Mouse (Mus musculus) gastrocnemius, postnatal 4 days (tissue): ENCODE measurements around the gene Arhgef28. TPM values are rescaled to one million over a fixed set of nuclear protein-coding genes. Genes with fewer than 3 reads are reported as not detected.

ENCODE experiments used
- DNase-seq, 2 experiments: peaks; one replicate each; pipeline ENCODE4 v3.0.0; 2021 to 2022; ENCODE audit warnings: low spot score in 2 of 2, mixed read lengths in 2 of 2
- long read RNA-seq, 2 experiments: library from polyadenylated mRNA; stranded (forward); transcript quantifications; one replicate each; pipeline ENCODE4 v2.0.0; 2021
- total RNA-seq, 2 experiments: library from RNA; stranded (reverse); gene quantifications; 2 replicates each; pipeline ENCODE4 v1.2.3; 2021

Arhgef28 gene
- total RNA-seq = 1 to 10 TPM; 4.8 to 5.9 TPM
- long read RNA-seq, experiment 1, full-length matches to known transcripts = 2 of 5 reads
- long read RNA-seq, experiment 1, partial matches to known transcripts = 1 of 5 reads
- long read RNA-seq, experiment 1, other reads (novel, unspliced or antisense) = 2 of 5 reads
- long read RNA-seq, experiment 2, full-length matches to known transcripts = 4 of 4 reads
- long read RNA-seq, experiment 2, partial matches to known transcripts = 0 of 4 reads
- long read RNA-seq, experiment 2, other reads (novel, unspliced or antisense) = 0 of 4 reads

DNA sequence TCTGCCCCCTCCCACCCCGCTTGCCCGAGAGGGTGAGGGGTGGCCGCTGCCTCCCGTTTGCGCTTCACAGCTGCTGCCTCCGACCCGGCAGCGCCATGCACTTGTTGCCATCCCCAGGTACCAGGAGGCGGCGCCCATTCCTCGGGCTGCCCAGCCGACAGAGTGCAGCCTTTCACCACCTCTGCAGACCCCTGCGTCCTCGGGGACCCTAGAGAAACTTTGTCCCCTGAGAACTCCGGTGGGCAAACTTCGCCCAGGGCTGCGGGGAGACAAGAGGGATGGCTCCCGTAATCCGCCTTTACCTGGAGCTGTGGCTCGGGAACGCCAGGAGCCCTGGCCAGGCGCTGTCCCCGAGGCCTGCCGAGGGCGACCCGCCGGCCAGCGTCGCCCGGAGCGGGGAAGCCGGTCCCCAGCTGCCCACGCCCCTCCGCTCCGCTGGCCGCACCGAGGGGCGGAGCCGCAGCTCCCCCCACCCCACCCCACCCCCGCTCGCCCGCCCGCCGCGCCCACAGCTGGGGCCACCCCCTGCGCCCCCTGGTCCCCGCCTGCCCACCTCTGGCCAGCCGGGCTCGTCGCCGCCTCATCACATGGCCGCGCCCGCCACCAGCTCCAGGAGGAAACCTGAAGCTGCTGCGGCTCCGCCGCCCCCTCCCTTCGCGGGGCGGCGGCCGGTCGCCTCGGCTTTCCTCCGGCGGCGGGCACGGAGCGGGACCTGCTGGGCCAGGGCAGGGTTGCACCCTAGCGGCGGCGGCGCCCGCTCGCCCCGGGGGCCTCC, at the start of gene Arhgef28:
Arhgef28 (minus strand) TSS at position 669 of the 775 bp plus-strand sequence.
- DNase-seq = peak; percentile 39 to 58

DNA sequence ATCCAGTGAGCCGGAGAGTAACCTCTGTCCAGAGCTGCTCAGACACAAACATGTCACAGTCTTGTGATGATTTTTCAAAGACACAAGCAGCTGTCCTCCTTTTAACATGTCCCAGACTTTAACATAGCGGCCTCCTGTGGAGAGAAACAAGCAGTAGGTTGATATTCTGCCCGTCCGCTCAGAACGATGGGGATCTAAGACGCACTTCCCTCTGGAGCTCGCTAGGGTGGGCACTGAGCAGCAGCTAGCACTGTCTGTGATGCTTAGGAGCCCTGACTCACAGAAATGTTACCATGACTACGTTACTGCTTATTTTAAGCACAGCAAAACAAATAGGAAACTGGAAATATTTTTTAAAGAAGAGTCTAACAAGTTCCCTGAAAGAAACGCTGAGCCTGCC, 48.7 kb upstream of the Arhgef28 start:
- no peak for DNase-seq

DNA sequence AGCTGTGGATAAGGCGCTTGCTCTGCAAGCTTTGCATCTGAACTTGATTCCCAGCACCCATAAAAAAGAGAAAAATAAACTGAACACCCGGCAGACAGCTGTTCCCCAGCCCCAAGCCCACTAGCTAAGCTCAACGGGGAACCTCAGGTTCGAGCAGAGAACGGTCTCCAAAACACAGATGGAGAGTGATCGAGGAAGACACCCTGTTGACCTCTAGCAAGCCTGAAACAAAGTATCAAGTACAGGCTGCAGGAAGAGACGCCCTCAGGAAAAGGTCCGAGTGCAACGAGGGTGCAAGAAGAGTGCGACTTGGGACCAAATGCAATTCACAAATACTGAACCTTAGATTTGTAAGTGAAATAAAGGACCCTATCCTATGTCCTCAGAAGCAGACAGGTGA, 43.4 kb upstream of the Arhgef28 start:
- DNase-seq = no peak

DNA sequence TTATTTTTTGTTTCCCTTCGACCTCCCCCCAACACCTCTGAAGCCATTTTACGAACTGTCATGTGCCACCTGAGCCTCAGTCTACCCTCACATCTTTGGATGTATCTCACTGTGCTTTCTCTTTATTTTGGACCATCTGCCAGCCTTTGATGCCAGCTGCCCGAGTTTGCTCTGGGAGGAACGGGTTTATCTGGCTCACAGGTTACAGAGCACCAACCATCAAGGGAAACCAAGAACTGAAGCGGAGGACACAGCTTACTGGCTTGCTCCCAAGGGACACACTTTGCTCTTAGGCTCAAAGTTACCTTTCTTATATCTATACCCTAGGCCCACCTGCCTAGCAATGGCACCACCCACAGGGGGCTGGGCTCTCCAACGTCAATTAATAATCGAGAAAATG, 39.1 kb upstream of the Arhgef28 start:
- DNase-seq = no peak

DNA sequence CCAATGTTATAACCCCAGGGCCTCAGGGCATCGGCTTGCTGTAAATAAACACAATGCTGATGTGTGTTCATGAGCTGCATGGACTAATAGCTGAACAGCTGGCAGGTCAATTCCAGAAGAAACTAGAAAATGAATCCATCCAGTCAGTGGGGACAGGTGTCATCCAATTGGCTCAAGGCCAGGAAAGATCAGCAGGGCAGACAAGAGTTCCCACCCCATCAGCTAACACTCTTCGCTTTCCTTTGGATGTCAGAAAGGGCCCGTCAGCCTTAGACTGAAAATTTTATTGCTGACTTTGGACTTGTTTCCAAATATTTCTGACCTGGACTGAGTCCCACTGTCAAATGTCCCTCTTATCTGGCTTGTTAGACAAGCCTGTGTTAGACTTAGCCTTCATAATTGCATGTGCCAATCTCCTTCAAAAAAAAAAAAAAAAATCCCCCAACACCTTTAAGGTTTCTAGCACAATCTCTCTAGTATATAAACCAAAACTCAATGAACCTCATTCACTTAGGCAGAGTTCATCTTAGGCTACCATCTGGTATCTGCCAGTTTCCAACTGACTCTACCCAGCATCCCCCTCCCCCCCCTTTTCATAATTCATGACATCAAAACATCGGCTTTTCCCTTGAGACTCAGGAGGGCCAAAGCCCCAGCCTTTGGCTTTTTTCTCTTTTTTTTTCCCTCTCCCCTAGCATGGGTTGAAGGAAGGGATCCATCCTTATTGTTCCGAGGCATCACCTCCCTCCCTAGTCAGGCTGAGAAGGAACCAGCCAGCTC, 38.5 kb upstream of the Arhgef28 start:
- DNase-seq = no peak

DNA sequence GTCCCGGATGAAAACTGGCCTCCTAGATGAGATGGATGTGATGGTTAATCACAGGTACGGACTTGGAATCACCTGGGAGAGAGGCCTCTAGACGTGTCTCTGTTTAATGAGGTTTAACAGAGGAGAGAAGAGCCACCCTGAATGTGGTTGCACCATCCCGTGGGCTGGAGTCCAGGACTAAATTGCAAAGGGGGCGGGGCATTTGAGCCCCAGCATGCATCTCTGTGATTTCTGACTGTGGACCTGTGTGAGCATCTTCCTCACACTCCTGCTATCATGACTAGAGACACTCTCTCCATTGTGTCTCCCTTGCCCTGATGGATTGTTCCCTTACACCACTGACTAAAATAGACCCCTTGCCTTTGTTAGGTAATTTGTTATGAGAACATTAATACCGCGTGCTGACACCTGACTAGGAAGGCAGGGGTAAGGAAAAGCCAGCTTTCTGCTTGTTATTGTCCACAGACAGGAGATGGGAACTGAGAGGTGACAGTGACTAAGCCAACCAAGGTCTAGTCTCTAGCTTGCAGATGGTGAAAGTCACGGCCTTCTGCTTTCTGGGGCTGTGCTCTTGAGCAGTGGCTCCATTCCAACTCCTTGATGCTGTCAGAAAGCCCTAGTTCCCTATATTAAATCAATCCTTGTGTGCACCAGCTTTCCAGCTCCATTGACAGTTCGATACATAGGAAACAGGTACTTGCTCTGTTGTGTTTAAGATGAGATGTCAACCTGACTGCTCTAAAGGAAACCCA, 35.5 kb upstream of the Arhgef28 start:
- no peak for DNase-seq

DNA sequence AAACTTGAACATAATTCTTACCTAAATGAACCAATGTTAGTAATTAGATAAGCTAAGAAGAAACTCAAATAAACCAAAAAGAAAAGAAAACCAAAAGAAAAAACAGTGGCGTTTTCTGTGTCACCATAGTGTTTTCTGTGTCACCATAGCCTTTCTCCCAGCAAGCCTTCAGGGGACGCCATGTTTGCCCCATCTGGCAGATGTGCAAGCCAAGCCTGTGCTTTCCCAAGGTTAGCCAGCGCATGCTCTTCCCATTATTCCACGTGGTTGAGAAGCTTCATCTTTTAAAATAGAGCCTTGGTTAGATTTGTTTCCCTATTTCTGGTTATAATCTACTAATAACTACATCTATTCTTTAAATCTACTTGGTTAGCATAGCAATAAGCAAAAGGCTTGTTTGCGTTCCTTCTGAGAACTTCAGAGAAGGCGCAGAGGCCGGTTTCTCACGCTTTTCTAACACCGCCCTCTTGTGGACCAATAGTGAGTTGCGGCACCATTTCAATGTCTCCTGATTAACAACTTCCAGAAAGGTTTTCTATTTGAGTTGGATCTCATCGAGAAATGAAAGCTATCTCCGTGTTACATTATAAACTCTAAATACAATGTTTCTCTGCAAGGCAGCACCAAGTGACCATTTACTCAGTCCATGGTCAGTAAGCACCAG, 33.9 kb upstream of the Arhgef28 start:
- DNase-seq = peak; percentile 30 to 60

DNA sequence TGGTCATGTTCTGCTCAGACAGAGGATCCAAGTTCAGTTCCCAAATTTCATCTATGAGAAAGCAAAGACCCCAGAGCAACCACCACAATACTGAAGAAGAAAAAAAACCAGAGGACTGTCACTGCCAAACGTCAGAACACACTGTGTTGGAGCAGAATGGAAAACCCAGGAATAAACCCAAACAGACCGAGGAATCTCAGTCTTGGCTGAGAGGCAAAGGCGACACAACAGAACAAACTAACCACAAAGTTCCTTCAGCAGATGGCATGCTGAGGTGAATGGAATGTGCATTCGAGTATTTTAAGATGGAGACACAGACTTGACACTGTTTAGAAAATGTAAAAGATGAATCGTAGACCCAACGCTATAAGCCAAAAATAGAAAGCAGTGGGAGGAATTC, 29.2 kb upstream of the Arhgef28 start:
- DNase-seq = no peak

DNA sequence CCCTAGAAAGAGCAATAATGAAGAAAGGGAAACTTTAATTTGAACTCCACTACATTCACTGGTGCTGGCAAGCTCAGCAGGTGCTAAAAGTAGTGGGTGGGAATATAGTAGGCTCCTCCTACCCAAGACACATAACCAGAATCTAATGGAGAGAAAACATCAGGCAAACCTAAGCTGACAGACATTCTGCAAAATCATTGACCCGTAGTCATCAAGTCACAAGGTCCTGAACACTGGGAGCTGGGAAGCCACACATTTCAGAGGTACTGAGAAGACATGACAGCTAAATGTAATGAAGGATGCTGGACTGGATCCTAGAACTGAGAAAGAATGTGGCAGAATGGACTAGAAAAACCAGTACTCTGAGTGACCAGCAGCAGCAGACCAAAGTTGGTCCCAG, 24.3 kb upstream of the Arhgef28 start:
- DNase-seq = no peak

DNA sequence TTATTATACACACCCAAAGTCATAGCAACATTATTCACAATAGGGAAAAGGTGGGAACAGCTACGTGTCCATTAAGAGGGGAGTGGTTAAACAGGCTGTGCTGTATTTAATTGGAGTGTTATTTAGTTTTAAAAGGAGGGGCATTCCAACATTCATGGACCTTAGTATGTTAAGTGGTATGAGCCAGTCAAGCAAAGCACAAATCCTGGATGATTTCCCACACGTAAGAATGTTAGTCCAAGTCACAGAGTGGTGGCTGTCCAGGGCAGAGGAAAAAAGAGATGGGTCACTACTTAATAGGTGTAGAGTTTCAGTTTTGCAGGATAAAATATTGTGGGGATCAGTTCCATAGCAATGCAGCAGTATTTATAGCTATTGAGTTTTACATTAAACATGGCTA, 20.0 kb upstream of the Arhgef28 start:
- no peak for DNase-seq

DNA sequence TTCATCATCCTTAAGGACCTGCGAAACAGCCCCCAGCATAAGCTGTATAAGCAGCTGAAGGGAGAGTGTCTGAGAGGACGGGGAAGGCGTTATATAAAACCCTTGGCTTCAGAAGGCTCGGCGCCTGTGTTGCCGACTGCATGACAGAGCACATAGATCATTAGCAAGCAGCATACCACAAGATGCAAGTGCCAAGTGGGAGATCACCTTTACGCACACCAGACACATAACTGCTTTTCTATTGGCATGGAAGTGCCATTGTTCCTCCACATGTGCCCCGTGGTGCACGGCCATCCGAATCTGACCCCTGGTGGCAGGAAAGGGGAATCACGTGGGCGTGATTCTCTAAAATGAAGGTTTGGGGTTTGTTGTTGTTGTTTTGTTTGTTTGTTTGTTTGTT, 16.6 kb upstream of the Arhgef28 start:
- DNase-seq = peak; percentile 19 to 31

DNA sequence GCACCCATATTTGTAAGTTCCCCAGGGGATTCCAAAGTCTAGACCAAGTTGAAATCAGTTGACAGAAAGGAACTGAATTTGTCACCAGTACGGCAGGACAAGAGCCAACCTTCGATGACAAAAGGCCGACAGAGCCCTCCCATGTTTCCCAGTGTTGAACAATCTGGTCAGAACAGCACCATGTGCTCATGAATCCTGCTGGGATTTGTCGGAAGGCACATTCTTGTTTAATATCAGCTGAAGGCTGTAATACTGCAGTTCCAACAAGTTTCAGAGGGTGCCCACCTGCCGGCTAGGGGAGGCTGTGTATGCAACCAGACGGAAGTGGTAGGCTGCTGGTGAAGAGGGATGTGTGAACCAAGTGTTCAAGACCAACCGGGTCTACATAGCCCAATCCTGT, 3.9 kb upstream of the Arhgef28 start:
- no peak for DNase-seq

DNA sequence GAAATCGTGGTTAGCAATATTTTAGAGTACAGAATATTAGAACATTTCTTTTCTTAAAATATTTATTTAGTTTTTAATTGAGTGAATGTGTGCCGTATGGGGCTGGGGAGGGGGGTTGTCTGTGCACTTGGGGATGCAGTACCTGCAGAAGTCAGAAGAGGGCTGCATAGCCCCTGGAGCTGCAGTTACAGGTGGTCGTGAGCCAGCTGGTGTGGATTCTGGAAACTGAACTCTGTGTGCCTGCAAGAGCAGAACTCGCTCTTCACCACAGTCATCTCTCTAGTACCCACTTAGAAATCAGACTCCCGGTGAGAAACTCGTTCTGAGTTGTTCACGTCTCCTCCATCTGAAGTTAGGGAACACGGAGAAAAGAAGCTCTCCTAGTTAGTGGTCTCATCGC, 2.6 kb upstream of the Arhgef28 start:
- DNase-seq = no peak

DNA sequence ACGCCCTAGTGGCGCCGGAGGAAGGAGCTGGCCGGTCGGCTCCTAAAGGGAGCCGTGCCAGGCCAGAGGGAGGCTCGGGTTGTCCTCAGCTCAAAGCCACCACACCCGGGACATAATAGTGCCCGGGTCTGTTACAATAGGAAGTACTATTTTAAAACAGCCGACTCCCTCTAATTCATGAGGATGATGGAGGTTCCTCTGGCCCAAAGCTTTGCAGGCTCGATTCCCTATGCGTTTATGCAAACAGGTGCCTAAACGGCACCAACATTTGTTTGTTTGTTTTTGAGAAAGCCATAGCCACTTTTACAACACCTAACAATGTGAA, 269 bp upstream of the Arhgef28 start:
- no peak for DNase-seq

DNA sequence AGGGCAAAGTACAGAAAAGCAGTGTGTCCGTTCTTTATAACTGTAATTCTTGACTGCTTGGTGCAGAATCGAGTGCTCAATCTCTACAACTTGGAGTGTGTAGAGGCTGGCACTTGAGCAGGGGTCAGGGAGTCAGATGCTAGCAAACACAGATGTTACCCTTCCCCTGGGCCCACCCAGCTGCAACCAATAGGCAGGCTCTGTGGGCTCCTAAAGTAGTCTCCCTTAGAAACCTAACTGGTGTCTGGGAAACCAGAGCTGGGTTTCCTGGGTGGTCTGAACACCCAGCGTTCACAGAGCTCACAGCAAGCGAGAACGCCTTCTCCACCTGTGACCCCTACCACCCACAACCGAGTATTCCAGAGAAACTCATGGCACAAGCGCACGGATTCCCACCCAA, 1.1 kb downstream of the Arhgef28 start:
- no peak for DNase-seq

DNA sequence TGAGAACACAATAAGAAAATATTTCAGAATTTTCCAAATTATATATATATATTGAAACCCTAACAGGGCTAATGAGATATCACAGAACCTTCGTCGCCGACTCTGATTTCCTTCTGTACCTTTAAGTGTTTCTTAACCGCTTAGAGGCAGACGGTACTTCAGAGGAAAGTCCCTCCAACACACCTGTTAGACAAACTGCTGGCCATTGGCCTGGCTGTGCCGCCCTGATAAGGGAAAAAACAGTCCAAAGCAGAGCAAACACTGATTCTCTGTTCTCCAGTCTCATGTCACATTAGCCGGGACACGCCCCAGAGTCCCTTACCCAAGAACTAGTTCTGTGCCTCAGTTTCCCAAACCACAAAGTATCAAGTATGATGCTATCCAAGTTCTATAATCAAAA, 1.9 kb downstream of the Arhgef28 start:
- no peak for DNase-seq

DNA sequence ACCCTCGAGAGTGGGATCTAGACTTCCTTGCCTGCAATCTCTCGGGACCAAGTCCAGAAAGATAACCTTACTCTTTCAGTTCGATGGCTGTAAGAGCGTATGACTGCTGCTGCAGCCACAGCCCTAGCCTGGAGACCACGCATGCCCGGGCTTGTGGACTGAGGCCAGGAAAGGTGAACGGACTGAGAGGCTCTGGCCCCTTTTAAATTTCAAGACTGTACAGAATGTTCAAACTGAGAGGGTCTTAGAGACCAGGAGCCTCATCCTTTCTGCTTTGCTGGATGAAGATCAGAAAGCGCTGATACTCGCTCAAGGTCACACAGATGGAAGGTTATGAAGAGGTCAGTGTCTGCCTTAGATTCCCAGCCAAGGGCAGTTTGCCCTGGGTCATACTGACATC, 4.8 kb downstream of the Arhgef28 start:
- DNase-seq = no peak

DNA sequence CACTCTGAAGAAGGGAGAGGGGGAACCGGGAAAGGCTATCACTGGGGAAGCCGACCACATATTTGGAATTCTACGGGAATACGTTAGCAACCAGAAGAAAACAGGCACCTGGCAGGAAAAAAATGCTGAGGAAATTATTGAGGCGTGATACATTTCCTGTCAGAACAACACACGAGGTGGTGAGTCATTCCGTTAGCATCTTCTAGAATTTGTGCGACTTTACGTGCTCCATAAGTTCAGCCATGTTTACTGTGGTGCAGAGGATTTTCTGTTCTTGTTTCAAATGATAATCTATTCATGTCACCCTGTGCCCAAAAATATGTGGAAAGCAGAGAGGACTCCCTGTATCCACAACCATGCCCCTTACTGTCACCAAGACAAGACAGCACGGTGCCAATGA, 13.6 kb downstream of the Arhgef28 start:
- DNase-seq = no peak

DNA sequence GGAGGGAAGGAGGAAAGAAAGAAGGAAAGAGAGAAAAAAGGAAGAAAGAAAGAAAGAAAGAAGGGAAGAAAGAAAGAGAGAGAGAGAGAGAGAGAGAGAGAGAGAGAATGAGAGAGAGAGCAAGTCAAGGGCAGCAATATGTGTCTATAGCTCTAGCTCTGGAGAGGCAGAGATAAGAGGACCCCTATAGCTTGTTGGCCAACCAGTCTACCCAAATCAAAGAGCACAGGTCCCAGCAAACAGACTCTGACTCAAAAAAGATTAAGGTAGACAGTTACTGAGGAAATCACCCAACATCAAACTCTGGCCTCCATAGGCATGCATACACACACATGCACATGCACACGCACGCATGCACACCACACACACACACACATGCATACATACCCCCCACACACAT, 17.7 kb downstream of the Arhgef28 start:
- DNase-seq = no peak

DNA sequence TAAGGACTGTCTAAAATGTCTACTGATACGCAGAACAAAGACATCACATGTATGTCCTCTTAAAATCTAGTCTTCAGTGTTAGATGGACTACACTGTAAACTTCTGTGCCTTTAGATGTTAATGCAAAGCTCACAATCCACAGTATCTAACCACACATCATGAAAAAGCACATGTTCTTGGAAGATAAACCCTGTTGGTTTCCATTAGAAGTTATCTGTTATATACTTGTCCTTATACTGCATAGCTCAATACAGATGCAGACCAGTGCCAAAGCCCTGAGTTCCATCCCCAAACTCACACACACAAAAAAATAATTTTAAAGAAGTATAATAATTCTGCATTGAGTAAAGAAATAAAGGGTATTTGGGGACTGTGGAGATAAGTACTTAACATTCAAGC, 18.3 kb downstream of the Arhgef28 start:
- DNase-seq = no peak

DNA sequence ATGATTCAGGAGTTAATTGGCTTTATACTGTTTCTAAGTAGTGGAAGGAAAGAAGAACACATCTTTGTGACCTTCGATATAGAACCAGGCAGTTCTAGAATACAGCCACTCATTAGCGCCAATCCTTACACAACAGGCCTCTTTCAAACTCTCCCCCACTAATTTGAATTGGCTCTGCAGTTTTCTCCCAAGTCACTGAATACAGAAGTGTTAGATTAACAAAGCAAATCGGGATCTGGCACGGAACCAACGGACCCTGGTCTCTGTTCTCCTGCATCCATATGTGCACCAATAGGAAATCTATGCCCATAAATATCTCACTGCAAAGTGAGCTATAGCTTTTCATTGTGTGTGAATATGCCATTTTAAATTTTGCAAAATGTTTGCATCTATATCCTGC, 20.1 kb downstream of the Arhgef28 start:
- DNase-seq = no peak
